Mouse (Mus musculus): ENCODE results near the gene Clmn.

Gene Clmn

GRCm38 (mm10) chr12:104864439-104865165 is at the start of gene Clmn:
Gene Clmn, minus strand, starts transcription at chr12:104865076.
- DNase-seq (ENCODE audit: inconsistent ontology term), result peak; percentile 44

GRCm38 (mm10) chr12:104912990-104913389 is 48.1 kb upstream of the Clmn start:
- no peak for DNase-seq (ENCODE audit: inconsistent ontology term)

GRCm38 (mm10) chr12:104912281-104912933 is 47.5 kb upstream of the Clmn start:
- DNase-seq (ENCODE audit: inconsistent ontology term), result peak; percentile 59

GRCm38 (mm10) chr12:104909750-104910149 is 44.9 kb upstream of the Clmn start:
- no peak for DNase-seq (ENCODE audit: inconsistent ontology term)

DNA sequence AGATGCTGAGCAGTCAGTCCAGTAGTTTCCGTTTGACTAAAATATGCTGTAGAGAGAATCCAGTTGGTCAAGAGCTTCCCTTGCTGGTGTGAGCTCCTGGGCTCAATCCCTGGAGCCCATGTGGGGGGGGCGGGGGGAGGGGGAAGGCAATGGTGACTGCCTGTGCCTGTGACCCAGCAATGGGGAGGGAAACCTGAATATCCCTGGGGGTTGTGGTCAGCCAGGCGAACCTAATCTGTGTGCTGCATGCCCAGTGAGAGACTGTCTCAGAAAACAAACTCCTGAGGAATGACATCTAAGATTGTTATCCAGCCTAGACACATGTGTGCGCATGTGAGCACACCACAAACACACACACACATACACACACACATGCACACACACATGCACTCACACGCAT is 44.1 kb upstream of the Clmn start:
- no peak for DNase-seq (ENCODE audit: inconsistent ontology term)

GRCm38 (mm10) chr12:104908024-104908781 is 43.3 kb upstream of the Clmn start:
- DNase-seq (ENCODE audit: inconsistent ontology term), result no peak

- no peak for DNase-seq (ENCODE audit: inconsistent ontology term)
Measured at GRCm38 (mm10) chr12:104907133-104907532, 42.3 kb upstream of the Clmn start.

- DNase-seq (ENCODE audit: inconsistent ontology term), result no peak
Measured at GRCm38 (mm10) chr12:104904138-104904537, 39.3 kb upstream of the Clmn start.

GRCm38 (mm10) chr12:104902392-104903053 is 37.6 kb upstream of the Clmn start:
- no peak for DNase-seq (ENCODE audit: inconsistent ontology term)

DNA sequence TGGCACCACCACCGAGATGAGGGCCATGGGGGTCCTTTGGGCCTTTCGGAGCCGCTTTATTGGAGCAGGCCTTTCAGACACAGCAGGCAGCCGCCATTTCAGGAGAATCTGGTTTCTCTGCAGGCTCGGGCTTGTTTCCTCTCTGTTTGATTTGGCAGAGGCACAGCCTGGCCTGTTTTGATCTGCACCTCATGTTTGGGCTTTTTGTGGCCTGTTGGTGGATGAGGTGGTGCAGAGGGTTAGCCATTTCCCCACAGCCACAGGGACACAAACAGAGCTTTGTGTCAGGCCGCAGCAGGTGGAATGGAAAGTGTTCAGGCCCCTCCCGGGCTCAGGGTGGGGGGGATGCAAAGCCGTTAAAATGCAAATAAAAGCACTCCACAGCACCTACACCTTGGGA is 36.4 kb upstream of the Clmn start:
- DNase-seq (ENCODE audit: inconsistent ontology term), result no peak

GRCm38 (mm10) chr12:104899835-104900234 is 35.0 kb upstream of the Clmn start:
- no peak for DNase-seq (ENCODE audit: inconsistent ontology term)

DNA sequence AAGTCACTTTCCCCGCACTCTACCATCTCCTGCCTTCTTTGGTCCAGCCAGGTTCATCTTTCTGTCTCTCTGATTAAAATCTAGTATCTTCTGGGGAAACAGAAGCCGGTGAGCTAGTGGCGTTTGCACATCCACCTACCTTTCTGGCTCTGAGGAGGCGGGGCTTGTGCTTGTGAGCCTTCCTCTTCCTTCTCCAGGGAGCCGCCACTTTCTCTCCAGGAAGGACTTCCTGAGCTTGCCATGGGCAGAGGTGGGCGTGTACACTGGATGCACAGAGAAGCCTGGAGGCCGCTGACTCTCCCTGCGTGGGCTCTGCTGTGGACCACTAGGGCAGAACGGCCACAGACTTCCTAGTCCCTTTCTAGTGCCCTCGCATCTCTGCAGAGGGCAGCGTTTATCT is 34.3 kb upstream of the Clmn start:
- DNase-seq (ENCODE audit: inconsistent ontology term), result no peak

DNA sequence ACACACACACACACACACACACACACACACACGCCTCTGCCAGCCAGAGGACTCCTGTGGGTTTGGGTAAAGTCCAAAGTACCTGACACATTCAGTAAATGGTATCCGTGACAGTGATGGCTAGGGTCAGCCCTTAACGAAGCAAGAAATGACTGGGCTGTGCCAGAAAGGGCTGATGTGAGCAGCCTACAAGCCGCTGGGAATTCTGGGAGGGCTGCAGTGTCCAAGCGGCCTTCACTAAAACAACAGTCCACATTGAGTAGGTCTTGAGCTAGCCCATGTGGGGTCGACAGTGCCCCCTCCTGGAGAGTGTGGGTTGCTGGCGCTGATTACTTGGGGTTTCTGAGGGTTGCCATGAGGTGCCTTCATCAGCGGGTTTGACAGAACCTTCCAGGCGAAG is 33.8 kb upstream of the Clmn start:
- no peak for DNase-seq (ENCODE audit: inconsistent ontology term)

DNA sequence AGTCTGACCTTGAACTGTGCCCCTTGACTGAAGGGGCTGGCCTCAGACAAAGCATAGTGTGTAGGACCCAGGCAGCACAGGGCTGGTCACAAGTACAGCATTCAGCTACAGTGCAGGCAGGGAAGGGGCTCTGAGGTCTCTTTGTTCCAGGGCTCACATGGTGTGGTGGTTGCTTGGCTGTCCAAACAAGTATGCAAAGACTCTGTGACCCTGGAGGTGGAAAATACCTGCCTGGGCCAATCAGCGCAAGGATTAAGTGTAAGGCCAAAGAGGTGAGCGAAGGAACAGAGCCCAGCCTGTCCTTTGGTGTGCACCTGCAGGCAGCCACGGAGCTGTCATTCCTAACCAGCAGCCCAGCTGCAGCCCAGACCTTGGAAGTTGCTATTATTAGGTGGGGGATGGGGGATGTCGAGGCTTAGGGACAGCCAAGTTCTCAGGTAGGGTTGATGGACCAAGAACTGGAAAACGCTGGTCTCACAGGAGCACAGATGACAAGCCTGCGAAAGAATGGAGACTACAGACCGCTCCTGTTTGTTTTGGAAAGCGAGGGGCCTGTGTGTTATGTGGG is 32.3 kb upstream of the Clmn start:
- DNase-seq (ENCODE audit: inconsistent ontology term), result no peak

- peak; percentile 89 for DNase-seq (ENCODE audit: inconsistent ontology term)
Measured at GRCm38 (mm10) chr12:104896640-104897039, 31.8 kb upstream of the Clmn start.

GRCm38 (mm10) chr12:104892245-104892644 is 27.4 kb upstream of the Clmn start:
- DNase-seq (ENCODE audit: inconsistent ontology term), result no peak

DNA sequence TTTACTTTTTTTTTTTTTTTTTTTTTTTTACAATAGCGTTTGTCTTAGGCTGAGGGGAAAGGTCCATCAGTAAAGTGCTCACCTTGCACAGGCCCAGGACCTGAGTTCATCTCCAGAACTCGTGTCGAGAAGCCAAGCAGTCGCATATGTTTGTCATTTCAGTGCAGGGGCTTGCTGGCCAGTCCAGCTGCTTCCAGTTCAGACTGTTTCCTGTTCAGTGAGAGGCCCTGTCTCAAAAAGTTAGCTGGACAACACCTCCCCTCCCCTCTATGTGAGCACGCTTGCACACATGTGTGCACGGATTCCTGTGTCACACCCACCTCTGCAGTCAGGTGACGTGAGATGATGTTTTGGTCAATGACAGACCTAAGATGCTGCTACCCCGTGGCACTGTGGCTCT is 25.2 kb upstream of the Clmn start:
- DNase-seq (ENCODE audit: inconsistent ontology term), result no peak

DNA sequence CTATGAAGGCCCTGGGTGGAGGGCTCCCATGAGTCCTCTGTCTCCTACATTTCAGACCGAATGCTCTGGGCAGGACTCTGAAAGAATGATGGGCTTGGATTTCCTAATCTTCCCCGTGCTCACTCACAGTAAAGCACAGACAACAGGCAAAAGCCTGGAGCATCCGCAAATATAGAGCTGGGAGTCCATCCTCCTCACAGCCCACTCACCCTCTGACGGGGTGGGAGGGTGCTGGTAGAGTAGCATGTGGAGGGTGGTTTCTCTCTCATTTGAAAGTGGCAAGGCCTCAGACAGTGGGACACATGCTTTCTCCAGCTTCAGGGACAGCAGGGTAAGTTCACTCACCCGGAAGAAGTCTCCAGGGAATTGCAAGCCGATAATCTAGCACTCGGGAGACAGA is 21.2 kb upstream of the Clmn start:
- DNase-seq (ENCODE audit: inconsistent ontology term), result no peak

DNA sequence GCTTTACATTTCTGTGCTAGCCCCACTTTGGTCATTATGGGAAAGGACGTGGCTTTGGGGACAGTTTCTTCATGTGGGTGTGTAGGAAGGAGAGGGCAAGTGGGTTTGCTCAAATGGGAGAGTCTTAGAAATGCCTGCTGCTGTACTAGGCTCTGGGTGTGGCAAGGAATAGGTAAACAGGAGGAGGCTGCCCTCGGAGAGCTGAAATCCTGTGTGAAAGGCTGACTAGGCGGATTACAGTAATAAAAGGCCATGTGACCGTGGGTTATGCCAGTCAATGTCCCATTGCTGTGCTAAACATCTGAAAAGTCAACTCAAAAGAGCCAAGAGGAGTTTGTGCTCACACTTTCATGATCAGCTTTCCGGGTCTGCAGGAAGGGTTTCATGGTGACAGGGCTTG is 17.7 kb upstream of the Clmn start:
- DNase-seq (ENCODE audit: inconsistent ontology term), result no peak

- no peak for DNase-seq (ENCODE audit: inconsistent ontology term)
Measured at GRCm38 (mm10) chr12:104882061-104882460, 17.2 kb upstream of the Clmn start.

- DNase-seq (ENCODE audit: inconsistent ontology term), result no peak
Measured at GRCm38 (mm10) chr12:104881518-104882060, 16.7 kb upstream of the Clmn start.

GRCm38 (mm10) chr12:104880367-104880766 is 15.5 kb upstream of the Clmn start:
- DNase-seq (ENCODE audit: inconsistent ontology term), result peak; percentile 27

All from Muller cell, postnatal 12 days (primary cell).